Mouse (Mus musculus) G1E (cell line): ENCODE results near the gene Gm17657. TPM values are rescaled to one million over a fixed set of nuclear protein-coding genes. Genes with fewer than 3 reads are reported as not detected.

Source experiments
- ATAC-seq: 2 replicates; pipeline ENCODE4 v1.8.0; 2016; ENCODE audit warnings: mild to moderate bottlenecking; ENCODE audit not compliant: insufficient number of reproducible peaks, poor library complexity, low FRiP score, severe bottlenecking; ENCODE audit errors: extremely low read depth
- DNase-seq: peaks from one replicate; pipeline ENCODE4 v3.0.0; 2012; ENCODE audit warnings: low spot score
- H3K27me3 ChIP-seq: 2 replicates; pipeline ENCODE4 v1.6.1; 2012; ENCODE audit warnings: mild to moderate bottlenecking, low read length, inconsistent platforms; ENCODE audit not compliant: insufficient read depth
- H3K36me3 ChIP-seq: replicated peaks from 2 replicates; pipeline ENCODE3; 2012; ENCODE audit warnings: mild to moderate bottlenecking, inconsistent platforms
- H3K4me1 ChIP-seq: 2 replicates; pipeline ENCODE4 v1.6.1; 2012; ENCODE audit warnings: low read depth, low read length, inconsistent platforms, mixed read lengths; ENCODE audit not compliant: insufficient read depth
- H3K4me3 ChIP-seq: 2 replicates; pipeline ENCODE4 v1.5.1; 2012; ENCODE audit warnings: low read depth, mild to moderate bottlenecking, inconsistent platforms, low read length, moderate library complexity, mixed read lengths
- H3K9me3 ChIP-seq: replicated peaks from 2 replicates; pipeline ENCODE4 v1.6.1; 2012; ENCODE audit warnings: inconsistent platforms
- CTCF ChIP-seq: IDR thresholded peaks from 2 replicates; pipeline ENCODE4 v1.5.1; 2012; ENCODE audit warnings: low read depth, low read length, inconsistent platforms, mixed read lengths
- GATA1 ChIP-seq: IDR thresholded peaks from 2 replicates; pipeline ENCODE4 v1.6.1; 2012; ENCODE audit warnings: borderline replicate concordance, low read length, inconsistent platforms, mixed read lengths
- GATA2 ChIP-seq: IDR thresholded peaks from 2 replicates; pipeline ENCODE4 v1.6.1; 2012; ENCODE audit warnings: low read depth, low read length, inconsistent platforms, borderline replicate concordance
- POLR2AphosphoS5 ChIP-seq: IDR thresholded peaks from 2 replicates; pipeline ENCODE4 v1.6.1; 2012; ENCODE audit warnings: low read depth, low read length, inconsistent platforms; ENCODE audit not compliant: insufficient replicate concordance
- TAL1 ChIP-seq: conservative IDR thresholded peaks from 2 replicates; pipeline ENCODE4 v1.6.1; 2012; ENCODE audit warnings: low read depth, low read length, inconsistent platforms, mixed read lengths
- polyA plus RNA-seq: library from polyadenylated mRNA; stranded (reverse); fragments of >175 nt; gene quantifications from 2 replicates; pipeline ENCODE4 v1.2.3, GENCODE M21; 2012
- total RNA-seq, 2 experiments: library from RNA; stranded (forward) in 1 of 2; stranded (reverse) in 1 of 2; fragments of 200-1000 nt in 1 of 2; fragments of >200 nt in 1 of 2; fragmentation: Nextera tagmentation in 1 of 2; gene quantifications; 2 replicates each; pipeline ENCODE4 v1.2.3; 2014 to 2017

Gm17657 gene
- total and polyA plus RNA-seq, 3 experiments: 0.11 TPM; not detected in 2

DNA sequence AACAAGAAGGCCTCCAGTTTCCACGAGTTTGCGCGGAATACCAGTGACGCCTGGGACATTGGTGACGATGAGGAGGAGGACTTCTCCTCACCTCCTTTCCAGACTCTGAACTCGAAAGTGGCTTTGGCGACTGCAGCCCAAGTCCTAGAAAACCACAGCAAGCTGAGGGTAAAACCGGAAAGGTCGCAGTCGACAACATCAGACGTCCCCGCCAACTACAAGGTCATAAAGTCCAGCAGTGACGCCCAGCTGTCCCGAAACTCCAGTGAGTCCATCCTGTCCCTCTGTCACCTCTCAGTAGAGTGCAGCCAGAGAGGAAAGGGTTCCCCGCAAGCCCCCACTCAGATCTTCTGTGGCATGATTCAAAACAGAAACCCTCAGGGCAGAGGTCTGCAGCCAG lies 19.0 kb upstream of the Gm17657 start:
- Histone ChIP-seq H3K27me3 (no peaks in the 10 kb centered on the region), H3K36me3 (peaks cover 95% of the 10 kb centered on the region), H3K4me1 (peaks cover 11% of the 10 kb centered on the region), H3K9me3 (no peaks in the 10 kb centered on the region), H3K4me3 (no peak overlapping the region)
- no peak for DNase-seq
- ATAC-seq: no peak
- TF ChIP-seq GATA1 (no peak), POLR2AphosphoS5 (no peak), GATA2 (no peak), CTCF (no peak), TAL1 (no peak)

DNA sequence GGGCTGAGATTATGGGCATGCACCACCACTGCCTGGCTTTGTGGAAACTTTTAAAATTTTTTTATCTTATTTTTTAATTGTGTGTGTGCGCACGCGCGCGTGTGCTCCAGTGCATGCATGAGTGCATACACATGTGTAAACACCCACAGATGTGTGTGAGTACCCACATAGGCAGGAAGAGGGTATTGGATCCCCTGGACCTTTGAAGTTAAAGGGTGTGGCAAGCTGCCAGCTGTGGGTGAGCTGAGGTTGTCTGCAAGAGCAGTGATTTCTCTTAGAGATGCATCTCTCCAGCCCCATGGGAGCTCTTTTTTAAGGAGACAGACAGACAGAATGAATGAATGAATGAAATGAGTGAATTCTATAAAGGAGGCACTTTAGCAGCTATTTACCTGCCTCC lies 16.1 kb upstream of the Gm17657 start:
- no peak for TF ChIP-seq GATA1
- TF ChIP-seq POLR2AphosphoS5: no peak
- no peak for TF ChIP-seq TAL1
- no peak for TF ChIP-seq GATA2
- no peak for TF ChIP-seq CTCF
- H3K36me3 ChIP-seq: peaks cover 77% of the 10 kb centered on the region
- no peaks in the 10 kb centered on the region for H3K9me3 ChIP-seq
- H3K4me3 ChIP-seq: no peak overlapping the region
- no peak for ATAC-seq
- no peaks in the 10 kb centered on the region for H3K27me3 ChIP-seq
- DNase-seq: no peak
- H3K4me1 ChIP-seq: peaks cover 20% of the 10 kb centered on the region

DNA sequence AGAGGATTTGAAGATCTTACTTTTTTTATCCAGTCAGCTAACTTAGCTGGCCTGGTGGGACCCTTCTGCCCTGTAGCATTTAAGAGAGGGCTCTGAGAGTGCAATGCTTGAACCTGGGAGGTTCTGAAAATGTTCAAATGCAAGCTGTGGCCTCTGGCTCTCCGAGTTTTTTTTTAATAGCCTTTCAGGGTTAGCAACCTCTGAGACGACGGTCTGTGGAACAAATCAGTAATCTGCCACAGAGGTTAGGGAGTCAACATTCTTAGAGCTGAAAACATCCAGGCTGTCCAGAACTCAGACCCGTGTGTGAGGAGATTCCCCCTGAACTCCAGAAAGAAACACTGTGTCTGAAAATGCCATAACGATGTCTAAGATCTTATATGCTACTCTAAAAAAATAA lies 9.0 kb upstream of the Gm17657 start:
- ATAC-seq (no peak), DNase-seq (no peak)
- Histone ChIP-seq H3K36me3 (peaks cover 70% of the 10 kb centered on the region), H3K27me3 (no peaks in the 10 kb centered on the region), H3K9me3 (no peaks in the 10 kb centered on the region), H3K4me3 (no peak overlapping the region), H3K4me1 (peaks cover 11% of the 10 kb centered on the region)
- no peak for TF ChIP-seq GATA1
- no peak for TF ChIP-seq POLR2AphosphoS5
- TF ChIP-seq TAL1: no peak
- no peak for TF ChIP-seq CTCF
- no peak for TF ChIP-seq GATA2

DNA sequence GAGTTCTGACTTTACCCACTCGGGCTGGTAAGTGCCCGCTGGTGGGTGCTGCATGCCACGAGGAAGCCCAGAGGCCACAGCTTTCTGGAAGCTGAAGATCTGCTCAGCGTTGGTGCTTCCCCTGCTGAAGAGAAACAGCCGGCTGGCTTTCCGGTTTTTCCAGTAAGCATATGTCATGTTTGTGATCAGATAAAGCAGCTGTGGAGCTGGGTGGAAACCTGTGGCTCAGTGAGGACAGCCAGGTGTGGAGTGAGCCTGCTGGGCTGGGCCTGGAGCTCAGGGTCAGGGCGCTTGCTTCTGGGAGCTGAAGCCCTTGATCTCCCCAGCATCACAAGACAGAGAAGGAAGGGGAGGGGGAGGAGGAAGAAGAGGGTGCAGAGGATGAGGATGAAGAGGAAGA lies 7.5 kb upstream of the Gm17657 start:
- DNase-seq: no peak
- H3K9me3 ChIP-seq: no peaks in the 10 kb centered on the region
- TF ChIP-seq GATA1 (no peak), TAL1 (no peak), CTCF (no peak), GATA2 (no peak), POLR2AphosphoS5 (no peak)

DNA sequence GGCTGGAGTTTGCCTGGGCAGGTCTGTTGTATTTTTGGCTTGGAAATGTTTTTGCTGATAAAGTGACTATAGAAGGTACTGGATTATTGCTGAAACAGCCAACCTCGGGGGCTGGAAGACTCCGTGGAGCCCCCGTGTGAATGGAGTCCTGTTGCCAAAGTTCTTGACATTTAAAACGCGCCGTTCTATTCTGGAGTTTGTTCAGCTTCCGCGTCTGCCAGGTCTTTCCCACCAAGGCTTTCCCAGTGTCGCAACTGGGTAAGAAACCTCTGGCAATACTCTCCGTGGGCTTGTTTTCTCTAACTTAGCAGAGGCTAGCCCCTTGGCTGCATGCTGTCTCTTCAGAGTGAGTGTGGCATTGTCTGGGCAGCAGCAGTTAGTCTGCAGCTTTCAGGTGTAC lies 7.0 kb upstream of the Gm17657 start:
- peaks cover 4% of the 10 kb centered on the region for H3K4me1 ChIP-seq
- H3K4me3 ChIP-seq: no peak overlapping the region
- peaks cover 67% of the 10 kb centered on the region for H3K36me3 ChIP-seq
- DNase-seq: no peak
- TF ChIP-seq TAL1: no peak
- TF ChIP-seq GATA2: no peak
- no peak for TF ChIP-seq GATA1
- H3K9me3 ChIP-seq: no peaks in the 10 kb centered on the region
- H3K27me3 ChIP-seq: no peaks in the 10 kb centered on the region
- ATAC-seq: no peak

More for the DNA sequence above, 7.5 kb upstream of the Gm17657 start:
- Histone ChIP-seq H3K36me3 (peaks cover 68% of the 10 kb centered on the region), H3K4me3 (no peak overlapping the region), H3K4me1 (peaks cover 2% of the 10 kb centered on the region; the same call in 1 of the 2 replicates), H3K27me3 (no peaks in the 10 kb centered on the region)
- ATAC-seq: no peak

DNA sequence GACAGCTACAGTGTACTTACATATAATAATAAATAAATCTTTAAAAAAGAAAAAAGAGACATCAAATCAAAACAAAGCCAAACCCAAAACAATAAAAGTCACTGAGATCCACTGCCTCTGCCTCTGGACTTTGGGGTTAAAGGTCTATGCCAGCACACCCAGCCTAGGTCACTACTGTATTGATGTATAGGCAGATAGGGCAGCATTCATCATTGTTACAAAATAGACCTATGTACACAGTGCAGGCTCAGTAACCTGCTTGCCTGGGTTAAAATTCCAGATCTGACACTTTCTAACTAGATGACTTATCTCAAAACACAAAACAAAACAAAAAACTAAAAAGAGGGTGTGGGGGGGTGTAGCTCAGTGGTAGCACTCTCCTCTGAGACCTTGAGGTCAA lies 4.7 kb upstream of the Gm17657 start:
- H3K27me3 ChIP-seq: no peaks in the 10 kb centered on the region
- no peak for TF ChIP-seq TAL1
- no peak for TF ChIP-seq GATA1
- TF ChIP-seq CTCF: no peak
- no peak for TF ChIP-seq GATA2
- no peak for TF ChIP-seq POLR2AphosphoS5
- H3K9me3 ChIP-seq: no peaks in the 10 kb centered on the region
- no peak for DNase-seq
- peaks cover 23% of the 10 kb centered on the region for H3K4me1 ChIP-seq
- H3K4me3 ChIP-seq: no peak overlapping the region
- ATAC-seq: no peak
- peaks cover 57% of the 10 kb centered on the region for H3K36me3 ChIP-seq

DNA sequence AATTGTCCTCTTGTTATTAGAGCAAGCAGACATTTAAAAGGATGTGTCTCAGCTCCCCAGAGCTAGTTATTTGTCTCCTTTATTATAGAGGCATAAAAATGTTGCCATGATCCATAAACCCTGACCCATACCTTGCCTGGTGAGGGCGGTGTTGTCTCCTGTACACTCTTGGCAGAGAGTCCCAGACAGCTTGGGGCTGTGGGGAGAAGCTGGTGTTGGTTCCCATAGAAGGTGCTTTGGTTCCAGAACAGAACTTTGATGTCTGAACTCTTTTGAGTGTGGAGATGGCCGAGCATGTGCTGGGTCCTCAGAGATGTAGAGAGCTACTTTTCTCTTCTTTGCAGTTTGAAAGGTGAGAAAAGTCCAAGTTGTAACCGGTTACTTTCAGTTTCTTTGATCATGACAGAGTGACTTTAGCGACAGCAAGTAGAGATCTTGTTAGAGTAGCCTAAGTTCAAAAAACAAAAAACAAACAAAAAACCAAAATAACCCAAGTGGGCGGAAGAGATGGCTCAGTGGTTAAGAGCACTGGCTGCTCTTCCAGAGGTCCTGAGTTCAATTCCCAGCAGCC lies 2.8 kb upstream of the Gm17657 start, which contains the start of gene Tmem217:
Gene Tmem217 (minus strand): TSS at position 224 of the 571 bp plus-strand sequence.
- peaks cover 29% of the 10 kb centered on the region for H3K4me1 ChIP-seq
- TF ChIP-seq CTCF (no peak), GATA2 (no peak), POLR2AphosphoS5 (no peak), TAL1 (no peak), GATA1 (no peak)
- DNase-seq: no peak
- no peak within 1 kb of the TSS for H3K4me3 ChIP-seq
- no peaks in the 10 kb centered on the region for H3K27me3 ChIP-seq
- H3K9me3 ChIP-seq: no peaks in the 10 kb centered on the region
- ATAC-seq: no peak
- peaks cover 44% of the 10 kb centered on the region for H3K36me3 ChIP-seq
